Mouse (Mus musculus) T-cell, adult 2 months (primary cell): ENCODE results near the gene B3galt5.

Experiments used
- DNase-seq: peaks from one replicate; pipeline ENCODE4 v3.0.0; 2022; ENCODE audit warnings: low spot score

The B3galt5 gene

DNA sequence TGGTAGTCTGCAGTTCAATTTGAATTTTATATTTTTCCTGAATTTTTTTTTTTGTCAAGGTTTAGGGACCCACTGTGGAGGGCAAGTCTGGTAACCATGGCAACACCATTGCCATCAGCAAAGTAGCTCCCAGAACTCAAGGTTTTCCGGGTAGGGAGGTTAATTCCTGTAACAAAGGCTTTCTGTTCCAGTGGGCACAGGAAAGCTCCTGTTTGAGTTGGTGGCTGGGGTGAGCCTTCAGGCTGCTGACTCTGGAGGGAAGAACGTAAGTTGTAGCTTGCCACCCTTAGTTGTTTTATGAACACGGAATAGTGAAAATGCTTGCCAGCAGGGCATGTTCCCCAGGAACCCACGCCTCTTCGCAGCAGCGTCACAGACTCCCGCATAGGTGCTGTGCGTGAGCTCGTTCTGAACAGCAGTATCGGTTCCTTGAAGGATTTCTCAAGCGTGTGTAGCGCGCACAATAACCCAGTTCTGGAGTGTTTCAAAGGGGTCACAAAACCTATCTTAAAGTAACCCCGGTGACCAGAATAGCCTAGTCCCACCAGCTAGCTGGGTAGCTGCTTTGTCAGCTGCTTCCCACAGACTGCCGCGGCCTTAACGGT is at the start of gene B3galt5:
Gene B3galt5, plus strand, starts transcription at position 436 of the 605 bp plus-strand sequence.
- no peak for DNase-seq

- DNase-seq: no peak
These were observed 48.0 kb upstream of the B3galt5 start for GRCm38 (mm10) chr16:96187619-96188018.

GRCm38 (mm10) chr16:96191531-96192506 is 43.8 kb upstream of the B3galt5 start, which contains the start of gene Lca5l:
Gene Lca5l, minus strand, starts transcription at chr16:96192271.
- DNase-seq: peak; percentile 91

GRCm38 (mm10) chr16:96199913-96200701 is 35.5 kb upstream of the B3galt5 start, which contains the start of gene Sh3bgr:
Gene Sh3bgr, plus strand, starts transcription at chr16:96200450.
- no peak for DNase-seq

DNA sequence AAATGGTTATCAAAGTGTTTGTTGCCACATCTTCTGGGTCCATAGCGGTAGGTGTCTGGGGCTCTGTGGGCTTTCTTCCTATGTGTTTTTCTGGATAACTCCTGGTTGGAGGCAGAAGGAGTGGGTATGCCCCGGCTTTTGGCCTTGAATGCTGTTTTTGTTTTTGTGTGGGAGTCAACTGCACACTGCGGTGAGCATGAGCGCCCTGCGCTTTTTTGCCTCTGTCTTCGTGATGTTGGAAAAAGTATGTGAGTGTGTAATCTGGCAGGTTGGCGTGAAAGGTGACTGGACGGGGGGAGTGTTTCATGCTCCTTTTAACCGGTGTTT is 34.9 kb upstream of the B3galt5 start:
- no peak for DNase-seq

- no peak for DNase-seq
These were observed 33.9 kb upstream of the B3galt5 start for GRCm38 (mm10) chr16:96201485-96202232.

- DNase-seq: no peak
These were observed 25.8 kb upstream of the B3galt5 start for GRCm38 (mm10) chr16:96209789-96210188.

GRCm38 (mm10) chr16:96210856-96211255 is 24.7 kb upstream of the B3galt5 start:
- DNase-seq: no peak

DNA sequence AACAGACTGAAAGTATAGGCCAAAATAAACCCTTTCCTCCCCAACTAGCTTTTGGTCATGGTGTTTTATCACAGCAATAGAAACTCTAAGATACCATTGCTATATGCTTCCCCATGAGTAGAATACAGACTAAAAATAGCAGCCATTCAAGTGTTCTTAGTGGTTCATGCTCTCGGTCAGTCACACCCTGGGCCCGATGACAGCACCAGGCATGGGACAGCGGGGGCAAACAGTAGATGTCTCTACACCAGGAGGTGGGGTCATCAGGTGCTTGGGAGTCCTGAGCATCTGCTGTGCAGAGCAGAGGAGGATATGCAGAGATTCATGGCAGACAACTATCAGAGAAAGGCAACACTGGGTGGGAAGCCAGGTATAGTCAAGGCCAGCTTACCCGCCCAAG is 22.6 kb upstream of the B3galt5 start:
- DNase-seq: no peak

- DNase-seq: no peak
These were observed 14.1 kb upstream of the B3galt5 start for GRCm38 (mm10) chr16:96221491-96221890.

DNA sequence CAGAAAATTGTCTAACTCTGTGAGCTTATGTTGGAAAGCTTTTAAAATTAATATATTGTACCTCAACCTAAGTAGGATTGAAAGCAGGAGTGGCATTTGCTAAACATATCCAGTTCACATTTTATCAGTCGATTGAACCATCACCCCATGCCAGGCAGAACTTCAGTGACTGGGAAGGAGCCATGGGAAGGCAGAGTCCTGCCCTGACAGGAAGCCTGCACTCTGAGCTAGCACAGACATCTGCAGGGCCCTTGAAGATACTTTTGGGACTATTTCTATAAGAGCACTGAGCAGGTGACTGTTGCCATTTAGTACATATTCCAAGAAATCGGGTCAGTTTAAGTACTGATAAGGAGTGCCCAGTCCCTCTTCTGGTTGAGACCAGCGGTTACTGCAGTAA is 13.6 kb upstream of the B3galt5 start:
- no peak for DNase-seq

GRCm38 (mm10) chr16:96222452-96222851 is 13.1 kb upstream of the B3galt5 start:
- DNase-seq: no peak

DNA sequence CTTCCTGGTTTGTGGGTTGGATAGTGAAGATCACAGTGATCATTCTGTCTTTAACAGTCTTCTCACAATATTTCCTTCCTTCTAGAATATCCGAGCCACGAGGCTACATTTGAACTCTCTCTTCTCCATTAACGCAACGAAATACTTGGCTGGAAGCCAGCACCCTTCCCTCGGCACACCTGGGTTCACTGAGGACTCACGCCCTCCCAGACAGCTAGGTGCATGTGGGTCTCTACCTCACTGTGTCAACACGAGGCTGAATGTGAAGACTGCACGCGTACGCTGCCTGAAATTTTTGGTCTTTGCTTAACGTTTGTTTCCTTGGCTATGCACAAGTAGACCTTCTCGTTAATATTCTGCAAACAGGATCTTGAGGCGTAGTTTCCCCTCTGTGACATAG is 7.2 kb upstream of the B3galt5 start:
- DNase-seq: no peak

- no peak for DNase-seq
These were observed 6.5 kb upstream of the B3galt5 start for GRCm38 (mm10) chr16:96229044-96229555.

DNA sequence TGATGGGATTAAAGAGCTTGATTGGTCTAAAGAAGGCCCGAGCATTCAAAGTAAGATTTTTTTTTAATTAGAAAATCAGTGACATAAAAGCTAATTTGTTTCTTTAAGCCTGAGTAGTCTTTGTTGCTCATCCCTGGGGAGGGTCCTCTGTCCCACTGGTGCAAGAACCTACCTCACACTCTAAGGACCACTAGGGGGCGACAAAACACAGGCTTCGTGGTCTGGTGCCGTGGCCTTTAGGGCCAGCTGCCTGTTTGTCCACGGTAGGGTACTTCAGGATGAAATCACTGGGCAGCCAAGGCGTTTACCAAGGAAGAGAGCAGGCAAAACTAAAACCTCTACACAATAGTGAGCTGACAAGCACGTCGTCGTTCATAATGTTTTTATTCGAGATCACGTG is 5.2 kb upstream of the B3galt5 start:
- peak; percentile 65 for DNase-seq

DNA sequence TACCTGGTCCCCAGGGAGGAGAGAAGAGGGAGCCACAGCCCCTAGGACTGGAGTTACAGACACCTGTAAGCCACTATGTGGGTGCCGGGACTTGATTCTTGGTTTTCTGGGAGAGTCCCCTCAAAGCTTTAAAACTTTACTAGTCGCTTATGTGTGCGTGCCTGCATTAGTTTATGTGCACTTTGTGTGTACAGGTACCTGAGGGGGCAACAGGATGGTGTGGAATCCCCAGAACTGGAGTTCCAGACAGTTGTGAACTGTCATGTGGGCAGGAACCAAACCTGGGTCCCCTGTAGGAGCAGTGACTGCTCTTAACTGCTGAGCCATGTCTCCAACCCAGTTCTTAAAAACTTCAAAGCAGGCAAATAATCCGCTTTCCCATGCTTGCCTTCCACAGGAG is 4.3 kb upstream of the B3galt5 start:
- DNase-seq: no peak

DNA sequence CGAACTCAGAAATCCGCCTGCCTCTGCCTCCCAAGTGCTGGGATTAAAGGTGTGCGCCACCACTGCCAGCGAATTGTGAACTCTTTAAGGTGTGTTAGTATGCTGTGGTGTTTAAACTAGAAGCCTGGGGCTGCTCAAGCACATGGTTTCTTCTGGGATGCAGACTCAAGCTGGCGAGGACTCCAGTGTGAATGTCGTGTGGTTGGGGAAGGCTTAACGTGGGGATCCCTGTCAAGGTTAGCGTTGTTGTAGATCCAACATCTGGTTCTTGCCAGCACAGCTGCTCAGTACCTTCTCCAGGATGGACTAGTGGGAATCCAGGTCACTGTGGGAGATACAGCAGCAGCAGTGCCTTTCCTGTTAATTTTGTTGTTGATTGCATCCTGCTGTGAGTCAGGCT is 3.6 kb upstream of the B3galt5 start:
- DNase-seq: no peak

GRCm38 (mm10) chr16:96233996-96234395 is 1.6 kb upstream of the B3galt5 start:
- DNase-seq: no peak

DNA sequence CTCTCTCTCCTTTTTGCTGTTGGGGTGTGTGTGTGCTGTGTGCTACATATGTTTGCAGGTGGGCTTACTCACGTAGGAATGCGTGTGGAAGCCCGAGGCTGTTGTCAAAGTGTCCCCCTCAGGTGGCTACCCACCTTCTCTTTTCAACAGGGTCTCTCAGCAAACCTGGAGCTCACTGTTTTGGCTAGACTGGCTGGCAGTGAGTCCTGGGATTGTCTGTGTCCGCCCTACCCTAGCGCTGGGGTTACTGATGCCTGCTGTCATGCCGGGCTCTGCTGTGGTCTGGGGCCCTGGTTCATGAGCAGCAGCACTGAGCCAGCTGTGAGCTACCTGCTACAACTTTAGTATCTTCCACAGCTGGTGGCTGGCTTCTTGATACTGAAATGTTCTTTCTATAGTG is 8.9 kb downstream of the B3galt5 start:
- no peak for DNase-seq

GRCm38 (mm10) chr16:96249635-96250034 is 14.0 kb downstream of the B3galt5 start:
- DNase-seq: no peak

- DNase-seq: no peak
These were observed 16.5 kb downstream of the B3galt5 start for GRCm38 (mm10) chr16:96252146-96252545.

- no peak for DNase-seq
These were observed 22.8 kb downstream of the B3galt5 start for GRCm38 (mm10) chr16:96258429-96258828.
